Comparison of ENCODE assay signal across 8 mouse cellular contexts in the genomic region with DNA sequence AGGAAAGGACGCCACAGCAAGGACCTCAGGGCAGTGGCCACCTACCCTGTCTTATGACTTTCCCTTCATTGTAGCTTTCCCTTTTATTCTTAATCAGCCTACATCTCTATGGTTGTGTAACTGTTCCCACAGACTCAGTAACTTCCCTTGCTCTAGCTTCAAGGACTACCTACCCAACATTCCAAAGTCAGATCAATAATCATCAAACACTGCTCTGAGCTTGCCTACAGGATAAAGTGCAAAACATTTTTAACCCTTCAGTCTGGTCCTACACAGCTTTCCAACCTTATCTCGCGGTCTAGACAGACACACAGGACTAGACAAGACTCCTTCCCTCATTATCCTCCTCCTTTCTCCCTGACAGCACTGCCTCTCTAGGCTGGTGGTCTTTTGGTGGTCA. TPM values are rescaled to one million over a fixed set of nuclear protein-coding genes. Genes with fewer than 3 reads are reported as not detected.
DNase-seq lines count a peak whose midpoint lies in the region; ATAC-seq and TF ChIP-seq lines count a peak whose summit lies in the region.

No protein-coding gene starts in this region.

- ATAC-seq in liver, embryonic 12.5 days: peak; percentile 10; the same call in 1 of the 2 replicates
- ATAC-seq in stomach, embryonic 16.5 days (ENCODE audit: insufficient read depth, low FRiP score): no peak

- TF ChIP-seq POLR2A in cerebellum, adult 2 months (IDR thresholded peaks at IDR 0.05; ENCODE audit: borderline replicate concordance, insufficient read depth, low read length): no peak
- TF ChIP-seq POLR2A in thymus, adult 2 months (IDR thresholded peaks at IDR 0.05; ENCODE audit: control insufficient read depth, extremely low read depth, insufficient read depth, low read length, poor library complexity): no peak

- DNase-seq in cerebellum, adult 2 months: no peak
- DNase-seq in cerebellum, adult 18-20 months: no peak
- DNase-seq in thymus, adult 2 months: no peak
- DNase-seq in thymus, postnatal 14 days: no peak
- DNase-seq in cerebellum, adult 8-10 months: no peak
- no peak for DNase-seq in cerebellum, postnatal 10 days

- H3K4me3 ChIP-seq in cerebellum, adult 2 months (replicated peaks; ENCODE audit: insufficient read depth, low read depth, low read length): peak overlapping the region; percentile 74
- peak overlapping the region; percentile 72 for H3K4me3 ChIP-seq in thymus, adult 2 months (ENCODE audit: control insufficient read depth, insufficient read depth, low read length)
- peak overlapping the region; percentile 99 for H3K4me3 ChIP-seq in liver, embryonic 12.5 days
- peak overlapping the region; percentile 92 for H3K4me3 ChIP-seq in stomach, embryonic 16.5 days (replicated peaks; ENCODE audit: low read length)

- H3K27me3 ChIP-seq in cerebellum, adult 2 months (ENCODE audit: control insufficient read depth, insufficient read depth, low read length): no peaks in the 10 kb centered on the region
- no peaks in the 10 kb centered on the region for H3K27me3 ChIP-seq in thymus, adult 2 months (ENCODE audit: control insufficient read depth, insufficient read depth, low read length)
- H3K27me3 ChIP-seq in liver, embryonic 12.5 days (replicated peaks): no peaks in the 10 kb centered on the region
- no peaks in the 10 kb centered on the region for H3K27me3 ChIP-seq in stomach, embryonic 16.5 days (ENCODE audit: control insufficient read depth, insufficient read depth, low read length)

- H3K9ac ChIP-seq in liver, embryonic 12.5 days: peak overlapping the region; percentile 87
- H3K9ac ChIP-seq in stomach, embryonic 16.5 days (ENCODE audit: low read length): peak overlapping the region; percentile 75

- H3K36me3 ChIP-seq in thymus, adult 2 months (ENCODE audit: control insufficient read depth, insufficient read depth, low read length): no peaks in the 10 kb centered on the region
- peaks cover 6% of the 10 kb centered on the region for H3K36me3 ChIP-seq in liver, embryonic 12.5 days
- H3K36me3 ChIP-seq in stomach, embryonic 16.5 days (ENCODE audit: control insufficient read depth, insufficient read depth, low read length): no peaks in the 10 kb centered on the region

- TF ChIP-seq CTCF in cerebellum, adult 2 months (IDR thresholded peaks at IDR 0.05; ENCODE audit: borderline replicate concordance, insufficient read depth, low read depth, low read length): no peak
- TF ChIP-seq CTCF in thymus, adult 2 months (IDR thresholded peaks at IDR 0.05; ENCODE audit: borderline replicate concordance, control insufficient read depth, extremely low read depth, insufficient read depth, low read length, poor library complexity): no peak

- 0% methylated on average over 3 of the region's 3 CpGs for WGBS in cerebellum, adult 2 months
- WGBS in thymus, adult 2 months: 3% methylated on average over 3 of the region's 3 CpGs
- 2% methylated on average over 3 of the region's 3 CpGs for WGBS in liver, embryonic 12.5 days (ENCODE audit: insufficient replicate concordance)
- WGBS in stomach, embryonic 16.5 days: 3% methylated on average over 3 of the region's 3 CpGs

- no peaks in the 10 kb centered on the region for H3K9me3 ChIP-seq in liver, embryonic 12.5 days (replicated peaks)
- H3K9me3 ChIP-seq in stomach, embryonic 16.5 days (replicated peaks; ENCODE audit: control insufficient read depth, low read length): no peaks in the 10 kb centered on the region

- H3K27ac ChIP-seq in cerebellum, adult 2 months (ENCODE audit: insufficient read depth, low read length): no peak overlapping the region
- peak overlapping the region; percentile 4; the same call in 1 of the 2 replicates for H3K27ac ChIP-seq in thymus, adult 2 months (ENCODE audit: control insufficient read depth, insufficient read depth, low read length)
- H3K27ac ChIP-seq in liver, embryonic 12.5 days: peak overlapping the region; percentile 93
- peak overlapping the region; percentile 93 for H3K27ac ChIP-seq in stomach, embryonic 16.5 days (ENCODE audit: low read length)

- H3K4me2 ChIP-seq in liver, embryonic 12.5 days: peak overlapping the region; percentile 82
- H3K4me2 ChIP-seq in stomach, embryonic 16.5 days (ENCODE audit: low read depth, low read length): peak overlapping the region; percentile 94

- H3K4me1 ChIP-seq in cerebellum, adult 2 months (ENCODE audit: control insufficient read depth, insufficient read depth, low read length): no peaks in the 10 kb centered on the region; the same call in none of the 2 replicates
- H3K4me1 ChIP-seq in thymus, adult 2 months (replicated peaks; ENCODE audit: control insufficient read depth, insufficient read depth, low read length): peaks cover 10% of the 10 kb centered on the region
- H3K4me1 ChIP-seq in liver, embryonic 12.5 days: peaks cover 38% of the 10 kb centered on the region
- peaks cover 28% of the 10 kb centered on the region for H3K4me1 ChIP-seq in stomach, embryonic 16.5 days (ENCODE audit: control insufficient read depth, insufficient read depth, low read length)

RNA-seq across cellular contexts. Expression of a gene that starts 0.7 kb away (rescaled TPM):
- polyA plus RNA-seq in cerebellum, adult 2 months (2012; rRNA removed): 60.8 and 64.3 TPM in 2 replicates
- polyA plus RNA-seq in thymus, adult 2 months (2012; rRNA removed): 14.1 and 15.3 TPM in 2 replicates
- polyA plus RNA-seq in liver, embryonic 12.5 days (2016; fragmentation: Nextera tagmentation; extraction: Ambion mirVana): 139 and 143 TPM in 2 replicates
- 21.2 and 29.7 TPM in 2 replicates for polyA plus RNA-seq in stomach, embryonic 16.5 days (2015; fragmentation: Nextera tagmentation; extraction: Ambion mirVana)
